Mouse (Mus musculus): ENCODE measurements around the gene Col23a1. TPM values are rescaled to one million over a fixed set of nuclear protein-coding genes. Genes with fewer than 3 reads are reported as not detected.

The Col23a1 gene
- 18.1 and 20.1 TPM in 2 replicates for polyA plus RNA-seq (2012; rRNA removed)

GRCm38 (mm10) chr11:51289564-51290041 is at the start of gene Col23a1:
Gene Col23a1, plus strand, starts transcription at chr11:51289920.

DNA sequence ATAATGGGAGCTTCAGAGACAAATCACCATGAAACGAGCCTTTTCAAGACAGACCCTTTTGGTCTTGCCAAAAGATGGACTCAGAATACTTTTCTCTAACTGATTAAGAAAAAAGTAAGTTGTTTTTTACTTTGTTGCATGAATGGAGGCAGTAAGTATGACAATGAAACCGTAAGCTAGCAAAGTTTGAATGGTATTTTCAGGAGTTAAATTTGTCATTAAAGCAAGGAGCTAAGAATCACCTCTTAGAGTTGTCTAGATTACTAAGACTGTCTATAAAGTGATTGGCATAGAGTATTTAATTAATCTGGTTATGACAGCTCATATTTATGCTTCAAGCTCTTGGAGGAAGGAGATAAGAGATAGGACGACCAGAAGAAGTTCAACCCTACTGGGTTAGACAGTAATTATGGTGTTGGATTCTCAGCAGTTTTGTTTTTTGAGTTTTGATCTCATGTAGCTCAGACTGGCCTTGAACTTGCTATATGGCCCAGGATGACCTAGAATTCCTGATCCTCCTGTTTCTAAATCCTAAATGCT is 28.0 kb upstream of the Col23a1 start, which contains the start of gene Clk4:
Clk4 (plus strand) TSS at position 51 of the 540 bp plus-strand sequence.

DNA sequence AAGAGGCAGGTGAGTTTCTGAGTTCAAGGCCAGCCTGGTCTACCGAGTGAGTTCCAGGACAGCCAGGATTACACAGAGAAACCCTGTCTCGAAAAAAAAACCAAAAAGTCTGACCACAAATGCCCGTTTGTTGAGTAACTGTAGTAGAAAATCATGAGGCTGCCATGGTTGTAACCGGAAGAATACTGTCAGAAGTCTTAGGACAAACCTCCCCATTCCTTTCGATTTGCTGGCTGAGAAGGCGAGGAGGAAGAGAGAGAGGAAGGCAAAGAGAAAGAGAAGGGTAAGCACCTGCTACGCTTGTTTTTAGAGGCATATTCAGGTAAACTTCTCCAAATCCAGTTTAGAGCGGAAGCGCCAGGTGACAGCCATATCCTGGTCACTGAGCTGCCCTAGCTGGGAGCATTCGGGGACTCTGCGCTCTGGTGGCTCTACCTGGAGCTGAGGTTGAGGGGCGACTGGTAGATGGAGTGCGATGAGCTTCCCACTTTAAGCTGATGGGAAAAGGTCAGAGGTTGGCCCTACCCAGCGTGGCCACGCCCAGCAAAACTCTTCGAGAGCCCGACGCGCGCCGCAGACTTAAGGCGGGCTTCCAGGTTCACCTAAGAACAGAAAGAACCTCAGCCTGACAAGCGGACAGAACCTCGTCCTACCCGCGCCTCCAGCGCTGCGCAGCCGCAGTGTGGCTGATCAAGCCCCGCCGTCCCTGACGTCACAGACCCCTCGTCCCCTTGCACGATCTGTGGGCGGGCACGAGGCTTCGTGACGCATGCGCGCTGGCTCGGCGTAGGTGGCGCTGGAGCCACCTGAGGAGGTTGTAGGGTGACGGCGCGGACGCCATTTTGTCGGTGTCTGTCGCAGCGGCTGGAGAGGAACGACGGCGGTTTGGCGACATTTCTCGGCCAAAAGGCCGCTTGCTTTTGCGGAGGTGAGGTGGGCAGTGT is 27.1 kb upstream of the Col23a1 start, which contains the start of gene BC049762:
BC049762 (minus strand) TSS at position 705 of the 944 bp plus-strand sequence.

DNA sequence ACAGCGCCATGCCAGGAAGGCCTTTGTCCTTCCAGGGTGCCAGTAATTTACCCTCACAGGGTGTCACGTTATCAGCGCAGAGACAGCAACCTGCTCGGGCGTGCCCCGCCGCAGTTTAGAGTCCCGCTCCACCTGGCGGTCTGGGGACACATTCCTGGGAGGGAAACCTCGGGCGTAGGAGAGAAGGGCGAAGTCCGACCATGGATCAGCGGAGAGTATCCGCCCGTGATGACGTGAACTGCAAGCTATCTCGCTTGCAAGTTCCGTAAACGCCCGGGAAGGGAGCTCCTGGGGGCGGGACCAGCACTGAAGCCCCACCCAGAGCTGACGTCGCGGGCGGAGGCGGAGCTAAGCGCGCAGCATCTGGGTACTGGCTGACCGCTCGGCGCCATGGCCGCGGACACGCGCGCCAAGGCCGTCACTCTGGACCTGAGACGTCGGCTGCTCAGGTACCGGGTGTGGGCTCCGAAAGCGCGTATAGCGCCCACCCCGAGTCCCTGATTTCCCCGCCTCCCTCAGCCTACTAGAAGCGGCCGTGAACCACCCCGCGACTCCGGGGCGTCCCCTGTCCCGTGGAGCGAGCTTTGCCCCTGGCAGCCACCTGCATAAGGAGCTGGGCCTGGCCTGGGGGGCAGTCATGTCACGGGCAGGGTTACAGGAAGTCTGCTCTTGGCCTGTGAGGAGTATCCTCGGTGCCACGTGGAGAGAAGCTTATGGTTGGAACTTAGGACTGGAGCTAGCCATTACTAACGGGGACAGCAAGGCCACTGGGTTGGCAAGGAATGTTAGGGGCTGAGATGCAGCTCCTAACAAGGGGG is 294.9 kb downstream of the Col23a1 start, which contains the start of gene Phykpl:
Phykpl (plus strand) TSS at position 327 of the 818 bp plus-strand sequence.

DNA sequence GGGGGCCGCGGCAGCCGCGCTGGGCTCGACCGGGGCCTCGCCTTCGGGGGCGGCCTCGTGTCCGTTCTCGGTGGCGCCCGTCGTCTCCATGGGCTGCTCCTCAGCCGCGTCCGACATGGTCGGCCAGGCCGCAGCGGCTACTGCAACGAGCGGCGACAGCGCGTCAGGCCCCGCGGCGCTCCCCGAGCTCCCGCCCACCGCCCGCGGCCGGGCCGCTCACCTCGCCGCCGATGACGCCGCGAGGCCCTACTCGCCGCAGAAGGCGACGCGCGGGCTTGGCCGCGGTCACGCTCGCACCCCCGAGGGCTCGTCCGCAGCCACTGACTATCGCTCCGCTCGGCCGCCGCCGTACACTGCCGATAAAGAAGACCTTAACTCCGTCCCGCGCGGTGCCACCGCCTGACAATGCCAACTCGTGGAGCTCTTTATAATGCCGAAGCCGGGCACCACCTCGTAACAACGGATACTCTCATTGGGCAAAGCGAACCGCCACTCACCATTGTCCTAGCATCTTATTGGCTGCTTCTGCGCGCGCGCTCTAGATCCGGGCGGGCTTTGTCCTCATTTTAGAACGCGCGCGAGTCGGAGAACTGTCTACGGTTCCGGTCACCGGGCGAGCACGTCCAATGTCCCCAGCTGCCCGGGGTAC is 316.9 kb downstream of the Col23a1 start, which contains the start of gene Hnrnpab:
Hnrnpab (minus strand) TSS at position 401 of the 649 bp plus-strand sequence.

GRCm38 (mm10) chr11:51619409-51620060 is 329.8 kb downstream of the Col23a1 start, which contains the start of gene Nhp2:
Gene Nhp2, plus strand, starts transcription at chr11:51619735.

Other genes starting within 250 kb of the Col23a1 start
- gene Olfr1375, start 241.8 kb upstream of the Col23a1 start, polyA plus RNA-seq (2012; rRNA removed), result not detected in 2 replicates
- gene Zfp354a, start 230.7 kb upstream of the Col23a1 start, polyA plus RNA-seq (2012; rRNA removed), result 9.7 and 12.6 TPM in 2 replicates
- gene Gm12569, start 69.4 kb upstream of the Col23a1 start, polyA plus RNA-seq (2012; rRNA removed), result not detected in 2 replicates
- 158 and 190 TPM in 2 replicates for gene Clk4, start 28.2 kb upstream of the Col23a1 start, polyA plus RNA-seq (2012; rRNA removed)
- 0.20 and 0.36 TPM in 2 replicates for gene BC049762, start 26.9 kb upstream of the Col23a1 start, polyA plus RNA-seq (2012; rRNA removed)

Data from central nervous system, embryonic 11.5 days (tissue).